Mouse (Mus musculus): Measurements from ENCODE around the gene Ribc2.

Gene Ribc2

GRCm38 (mm10) chr15:85131275-85132192 is at the start of gene Ribc2, which contains the start of gene Smc1b:
TSS of gene Ribc2 (plus strand) at chr15:85132078.
TSS of gene Smc1b (minus strand) at chr15:85131964.
- in situ Hi-C loops (cut with MboI; ENCODE audit: low pct_unique_long_range_greater_than_20kb in 1 of 2, low sequenced_read_pairs in 2 of 2, unreplicated experiment in 1 of 2), result no loop called here

- in situ Hi-C loops (cut with MboI; ENCODE audit: low pct_unique_long_range_greater_than_20kb in 1 of 2, low sequenced_read_pairs in 2 of 2, unreplicated experiment in 1 of 2), result no loop called here
Measured at GRCm38 (mm10) chr15:85085641-85086040, 46.2 kb upstream of the Ribc2 start.

GRCm38 (mm10) chr15:85132193-85132520 is 279 bp downstream of the Ribc2 start:
- in situ Hi-C loops (cut with MboI; ENCODE audit: low pct_unique_long_range_greater_than_20kb in 1 of 2, low sequenced_read_pairs in 2 of 2, unreplicated experiment in 1 of 2), result no loop called here

GRCm38 (mm10) chr15:85135143-85135542 is 3.3 kb downstream of the Ribc2 start:
- in situ Hi-C loops (cut with MboI; ENCODE audit: low pct_unique_long_range_greater_than_20kb in 1 of 2, low sequenced_read_pairs in 2 of 2, unreplicated experiment in 1 of 2), result no loop called here

- in situ Hi-C loops (cut with MboI; ENCODE audit: low pct_unique_long_range_greater_than_20kb in 1 of 2, low sequenced_read_pairs in 2 of 2, unreplicated experiment in 1 of 2), result no loop called here
Measured at GRCm38 (mm10) chr15:85141290-85141689, 9.4 kb downstream of the Ribc2 start.

GRCm38 (mm10) chr15:85142441-85142840 is 10.6 kb downstream of the Ribc2 start:
- in situ Hi-C loops (cut with MboI; ENCODE audit: low pct_unique_long_range_greater_than_20kb in 1 of 2, low sequenced_read_pairs in 2 of 2, unreplicated experiment in 1 of 2), result no loop called here

- in situ Hi-C loops (cut with MboI; ENCODE audit: low pct_unique_long_range_greater_than_20kb in 1 of 2, low sequenced_read_pairs in 2 of 2, unreplicated experiment in 1 of 2), result no loop called here
Measured at GRCm38 (mm10) chr15:85143161-85143560, 11.3 kb downstream of the Ribc2 start.

GRCm38 (mm10) chr15:85143747-85144146 is 11.9 kb downstream of the Ribc2 start:
- in situ Hi-C loops (cut with MboI; ENCODE audit: low pct_unique_long_range_greater_than_20kb in 1 of 2, low sequenced_read_pairs in 2 of 2, unreplicated experiment in 1 of 2), result no loop called here

GRCm38 (mm10) chr15:85144249-85144648 is 12.4 kb downstream of the Ribc2 start:
- in situ Hi-C loops (cut with MboI; ENCODE audit: low pct_unique_long_range_greater_than_20kb in 1 of 2, low sequenced_read_pairs in 2 of 2, unreplicated experiment in 1 of 2), result no loop called here

GRCm38 (mm10) chr15:85151433-85151918 is 19.6 kb downstream of the Ribc2 start:
- in situ Hi-C loops (cut with MboI; ENCODE audit: low pct_unique_long_range_greater_than_20kb in 1 of 2, low sequenced_read_pairs in 2 of 2, unreplicated experiment in 1 of 2), result loop anchor here (5.0 kb wide), 2 partner anchors 96 to 101 kb away; no protein-coding TSS in a partner anchor

- in situ Hi-C loops (cut with MboI; ENCODE audit: low pct_unique_long_range_greater_than_20kb in 1 of 2, low sequenced_read_pairs in 2 of 2, unreplicated experiment in 1 of 2), result loop anchor here (5.0 kb wide), 2 partner anchors 95 to 100 kb away; no protein-coding TSS in a partner anchor
Measured at GRCm38 (mm10) chr15:85152577-85152976, 20.7 kb downstream of the Ribc2 start.

GRCm38 (mm10) chr15:85154091-85154490 is 22.2 kb downstream of the Ribc2 start:
- in situ Hi-C loops (cut with MboI; ENCODE audit: low pct_unique_long_range_greater_than_20kb in 1 of 2, low sequenced_read_pairs in 2 of 2, unreplicated experiment in 1 of 2), result loop anchor here (5.0 kb wide), 2 partner anchors 93 to 98 kb away; no protein-coding TSS in a partner anchor

GRCm38 (mm10) chr15:85156198-85156597 is 24.3 kb downstream of the Ribc2 start:
- in situ Hi-C loops (cut with MboI; ENCODE audit: low pct_unique_long_range_greater_than_20kb in 1 of 2, low sequenced_read_pairs in 2 of 2, unreplicated experiment in 1 of 2), result no loop called here

- in situ Hi-C loops (cut with MboI; ENCODE audit: low pct_unique_long_range_greater_than_20kb in 1 of 2, low sequenced_read_pairs in 2 of 2, unreplicated experiment in 1 of 2), result no loop called here
Measured at GRCm38 (mm10) chr15:85161416-85161815, 29.5 kb downstream of the Ribc2 start.

- in situ Hi-C loops (cut with MboI; ENCODE audit: low pct_unique_long_range_greater_than_20kb in 1 of 2, low sequenced_read_pairs in 2 of 2, unreplicated experiment in 1 of 2), result no loop called here
Measured at GRCm38 (mm10) chr15:85162693-85163663, 31.1 kb downstream of the Ribc2 start.

GRCm38 (mm10) chr15:85166433-85166933 is 34.6 kb downstream of the Ribc2 start:
- in situ Hi-C loops (cut with MboI; ENCODE audit: low pct_unique_long_range_greater_than_20kb in 1 of 2, low sequenced_read_pairs in 2 of 2, unreplicated experiment in 1 of 2), result no loop called here

GRCm38 (mm10) chr15:85167086-85167679 is 35.3 kb downstream of the Ribc2 start:
- in situ Hi-C loops (cut with MboI; ENCODE audit: low pct_unique_long_range_greater_than_20kb in 1 of 2, low sequenced_read_pairs in 2 of 2, unreplicated experiment in 1 of 2), result no loop called here

- in situ Hi-C loops (cut with MboI; ENCODE audit: low pct_unique_long_range_greater_than_20kb in 1 of 2, low sequenced_read_pairs in 2 of 2, unreplicated experiment in 1 of 2), result no loop called here
Measured at GRCm38 (mm10) chr15:85172054-85172453, 40.2 kb downstream of the Ribc2 start.

Measured in mouse embryonic stem cell (cell line).